Mouse (Mus musculus): ENCODE data around the gene Eif4a1. TPM values are rescaled to one million over a fixed set of nuclear protein-coding genes. Genes with fewer than 3 reads are reported as not detected.

Gene Eif4a1
- total RNA-seq, 2 experiments from 2014 or later = 141 to 170 TPM

Small RNA genes within 50 kb of the gene (microRNA-seq; reads per million reads assigned to microRNA genes)
- gene Mir1934 (2.5 to 3.2 reads per million in 2 experiments), gene Mir467f (0 reads per million in 2 experiments)

Other genes starting within 250 kb of the Eif4a1 start
- under 1 TPM; 0.06 to 0.07 TPM for gene Dnah2, start 123.3 kb downstream of the Eif4a1 start, total RNA-seq (2021)
- gene Efnb3, start 112.2 kb downstream of the Eif4a1 start, total RNA-seq (2021) = 1 to 10 TPM in 1 of 2 experiments, under 1 TPM in 1; 0.71 to 1.3 TPM
- 1 to 10 TPM; 3.5 to 4.0 TPM for gene Wrap53, start 92.2 kb downstream of the Eif4a1 start, total RNA-seq (2021)
- 10 to 100 TPM; 15.2 to 22.7 TPM for gene Trp53, start 92.1 kb downstream of the Eif4a1 start, total RNA-seq (2021)
- 100 to 1,000 TPM; 384 to 403 TPM for gene Atp1b2, start 66.5 kb downstream of the Eif4a1 start, total RNA-seq (2021)
- under 1 TPM; 0.38 to 0.47 TPM for gene Shbg, start 54.5 kb downstream of the Eif4a1 start, total RNA-seq (2021)
- gene Sat2, start 50.4 kb downstream of the Eif4a1 start, total RNA-seq (2021) = 1 to 10 TPM; 4.9 to 5.0 TPM
- gene Fxr2, start 39.4 kb downstream of the Eif4a1 start, total RNA-seq (2021) = 10 to 100 TPM; 55.3 to 66.5 TPM
- gene Sox15, start 17.1 kb downstream of the Eif4a1 start, total RNA-seq (2021) = not detected
- gene Mpdu1, start 9.8 kb downstream of the Eif4a1 start, total RNA-seq (2021) = 10 to 100 TPM; 11.8 to 12.1 TPM
- 1 to 10 TPM; 4.0 to 4.6 TPM for gene Cd68, start 6.3 kb downstream of the Eif4a1 start, total RNA-seq (2021)
- gene Senp3, start 9.7 kb upstream of the Eif4a1 start, total RNA-seq (2021) = 10 to 100 TPM; 22.4 to 23.2 TPM
- 1 to 10 TPM; 1.3 to 1.8 TPM for gene Tnfsf13, start 13.4 kb upstream of the Eif4a1 start, total RNA-seq (2021)
- 10 to 100 TPM; 14.0 to 14.8 TPM for gene Tnfsf12, start 23.4 kb upstream of the Eif4a1 start, total RNA-seq (2021)
- 1 to 10 TPM; 2.2 to 3.0 TPM for gene Tnfsfm13, start 23.7 kb upstream of the Eif4a1 start, total RNA-seq (2021)
- gene Polr2a, start 86.2 kb upstream of the Eif4a1 start, total RNA-seq (2021) = 10 to 100 TPM; 36.4 to 39.1 TPM
- not detected for gene Slc35g3, start 89.5 kb upstream of the Eif4a1 start, total RNA-seq (2021)
- gene Zbtb4, start 93.5 kb upstream of the Eif4a1 start, total RNA-seq (2021) = 10 to 100 TPM; 18.2 to 21.3 TPM
- gene Chrnb1, start 123.5 kb upstream of the Eif4a1 start, total RNA-seq (2021) = 10 to 100 TPM; 75.5 to 80.7 TPM
- 1 to 10 TPM; 6.6 to 8.0 TPM for gene Fgf11, start 129.4 kb upstream of the Eif4a1 start, total RNA-seq (2021)
- gene Tmem102, start 133.2 kb upstream of the Eif4a1 start, total RNA-seq (2021) = under 1 TPM; 0.16 to 0.27 TPM
- not detected for gene Gm39566, start 142.9 kb upstream of the Eif4a1 start, total RNA-seq (2021)
- gene Spem2, start 146.0 kb upstream of the Eif4a1 start, total RNA-seq (2021) = not detected
- not detected for gene Spem1, start 149.8 kb upstream of the Eif4a1 start, total RNA-seq (2021)
- 1 to 10 TPM; 6.8 to 7.4 TPM for gene Nlgn2, start 165.4 kb upstream of the Eif4a1 start, total RNA-seq (2021)
- gene Tmem256, start 166.1 kb upstream of the Eif4a1 start, total RNA-seq (2021) = 100 to 1,000 TPM; 104 to 108 TPM
- 10 to 100 TPM; 16.5 to 22.4 TPM for gene Plscr3, start 174.0 kb upstream of the Eif4a1 start, total RNA-seq (2021)
- under 1 TPM in 1 of 2 experiments, not detected in 1; 0.10 TPM for gene Tnk1, start 186.3 kb upstream of the Eif4a1 start, total RNA-seq (2021)
- not detected for gene Tmem95, start 205.6 kb upstream of the Eif4a1 start, total RNA-seq (2021)
- 1 to 10 TPM; 2.0 TPM for gene Kctd11, start 209.0 kb upstream of the Eif4a1 start, total RNA-seq (2021)
- under 1 TPM; 0.33 to 0.55 TPM for gene Acap1, start 223.1 kb upstream of the Eif4a1 start, total RNA-seq (2021)
- gene 2810408A11Rik, start 228.6 kb upstream of the Eif4a1 start, total RNA-seq (2021) = under 1 TPM; 0.62 to 0.84 TPM
- 10 to 100 TPM; 27.2 to 29.1 TPM for gene Neurl4, start 228.6 kb upstream of the Eif4a1 start, total RNA-seq (2021)
- 10 to 100 TPM; 21.8 to 24.2 TPM for gene Gps2, start 241.5 kb upstream of the Eif4a1 start, total RNA-seq (2021)
- gene Eif5a, start 249.5 kb upstream of the Eif4a1 start, total RNA-seq (2021) = 100 to 1,000 TPM; 567 to 637 TPM

All from gastrocnemius, postnatal 14 days (tissue).